Mouse (Mus musculus) hindbrain, embryonic 13.5 days (tissue): ENCODE data around the gene Cadps. TPM values are rescaled to one million over a fixed set of nuclear protein-coding genes. Genes with fewer than 3 reads are reported as not detected.

Source experiments
- ATAC-seq: fragments of 200-750 bp; cut with Nextera tagmentation; 2 replicates; pipeline ENCODE4 v1.8.0; 2017; ENCODE audit warnings: moderate TSS enrichment; ENCODE audit not compliant: low FRiP score
- H3K27ac ChIP-seq: fragments of 300-500 bp; sonication (generic); 2 replicates; pipeline ENCODE4 v1.5.1; 2015; ENCODE audit warnings: inconsistent platforms, mild to moderate bottlenecking, moderate library complexity
- H3K27me3 ChIP-seq: fragments of 300-500 bp; sonication (generic); 2 replicates; pipeline ENCODE4 v1.6.1; 2015; ENCODE audit warnings: mild to moderate bottlenecking, inconsistent platforms
- H3K36me3 ChIP-seq: fragments of 300-500 bp; sonication (generic); 2 replicates; pipeline ENCODE4 v1.6.1; 2015; ENCODE audit warnings: mild to moderate bottlenecking, inconsistent platforms
- H3K4me1 ChIP-seq: fragments of 300-500 bp; sonication (generic); replicated peaks from 2 replicates; pipeline ENCODE4 v1.6.1; 2015; ENCODE audit warnings: inconsistent platforms
- H3K4me2 ChIP-seq: fragments of 300-500 bp; sonication (generic); 2 replicates; pipeline ENCODE4 v1.6.1; 2015; ENCODE audit warnings: inconsistent platforms, mild to moderate bottlenecking, moderate library complexity
- H3K4me3 ChIP-seq: fragments of 300-500 bp; sonication (generic); 2 replicates; pipeline ENCODE4 v1.5.1; 2015; ENCODE audit warnings: mild to moderate bottlenecking, inconsistent platforms
- H3K9ac ChIP-seq: fragments of 300-500 bp; sonication (generic); 2 replicates; pipeline ENCODE4 v1.6.1; 2015; ENCODE audit warnings: mild to moderate bottlenecking, inconsistent platforms
- H3K9me3 ChIP-seq: fragments of 300-500 bp; sonication (generic); 2 replicates; pipeline ENCODE4 v1.6.1; 2016; ENCODE audit warnings: inconsistent platforms
- WGBS: fragments of 180-500 bp; shearing (Covaris S2); methylation state at CpG from one replicate; pipeline ENCODE4 v1.1.7; 2015; 5-methylcytosine and 5-hydroxymethylcytosine counted together
- polyA plus RNA-seq: library from polyadenylated mRNA; unstranded; fragments of >200 nt; fragmentation: Nextera tagmentation; extraction: Ambion mirVana; gene quantifications from 2 replicates; pipeline ENCODE4 v1.2.1, GENCODE M21; 2015

Gene Cadps
- polyA plus RNA-seq, 1 experiment from 2014 or later = 33.9 TPM

DNA sequence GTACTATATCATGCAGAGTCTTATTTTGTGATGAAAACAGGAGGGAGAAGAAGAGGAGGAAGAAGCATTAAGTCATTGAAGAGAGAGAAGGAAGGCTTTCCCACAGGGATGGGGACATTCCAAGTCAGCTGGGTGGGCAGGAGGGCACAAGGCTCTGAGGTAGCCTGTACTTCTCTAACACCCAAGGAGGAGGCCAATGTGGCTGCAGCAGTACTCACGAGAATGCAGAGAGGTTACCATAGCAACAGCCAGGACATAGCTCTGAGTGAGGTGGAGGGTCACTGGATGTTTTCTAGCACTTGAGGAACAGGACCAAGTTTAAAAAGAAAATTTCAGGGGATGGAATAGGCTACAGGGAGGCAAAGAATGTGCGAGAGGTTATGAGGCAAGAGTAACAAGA lies 281.1 kb downstream of the Cadps start:
- Histone ChIP-seq H3K4me3 (no peak overlapping the region), H3K9me3 (no peaks in the 10 kb centered on the region), H3K4me2 (no peak overlapping the region), H3K27me3 (no peaks in the 10 kb centered on the region), H3K4me1 (no peaks in the 10 kb centered on the region), H3K27ac (no peak overlapping the region), H3K9ac (no peak overlapping the region), H3K36me3 (peaks cover 35% of the 10 kb centered on the region)
- WGBS = 43% methylated on average over 2 of the region's 2 CpGs
- ATAC-seq = no peak

DNA sequence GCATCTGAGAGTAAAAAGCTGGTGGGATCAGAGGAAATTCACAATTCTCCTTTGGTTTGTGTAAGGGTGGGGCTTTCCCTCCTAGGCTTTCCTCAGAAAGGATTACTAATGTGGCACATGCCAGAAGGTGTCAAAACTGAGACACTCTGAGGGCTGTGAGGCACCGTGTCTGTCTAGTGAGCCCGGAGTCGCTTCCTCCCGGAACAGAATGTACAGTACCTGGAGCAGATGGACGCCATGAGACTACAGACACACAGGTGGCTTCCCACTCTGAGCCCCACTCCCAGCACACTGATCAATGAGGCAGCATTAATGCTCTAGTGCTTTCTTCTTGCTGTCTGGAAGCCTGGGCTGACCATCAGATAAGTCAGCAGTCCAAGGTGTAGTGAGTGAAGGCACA lies 283.8 kb downstream of the Cadps start:
- no peaks in the 10 kb centered on the region for H3K4me1 ChIP-seq
- no peak overlapping the region for H3K4me2 ChIP-seq
- H3K27ac ChIP-seq = no peak overlapping the region
- ATAC-seq = no peak
- H3K27me3 ChIP-seq = no peaks in the 10 kb centered on the region
- no peak overlapping the region for H3K9ac ChIP-seq
- H3K9me3 ChIP-seq = no peaks in the 10 kb centered on the region
- WGBS = 92% methylated on average over 5 of the region's 5 CpGs
- no peak overlapping the region for H3K4me3 ChIP-seq
- peaks cover 28% of the 10 kb centered on the region for H3K36me3 ChIP-seq

GRCm38 (mm10) chr14:12531101-12531500 lies 291.8 kb downstream of the Cadps start:
- no peak for ATAC-seq
- H3K27me3 ChIP-seq = no peaks in the 10 kb centered on the region
- no peak overlapping the region for H3K9ac ChIP-seq
- 24% methylated on average over 1 of the region's 1 CpGs for WGBS
- no peak overlapping the region for H3K4me2 ChIP-seq
- no peak overlapping the region for H3K4me3 ChIP-seq
- no peak overlapping the region for H3K27ac ChIP-seq
- no peaks in the 10 kb centered on the region for H3K9me3 ChIP-seq
- peaks cover 34% of the 10 kb centered on the region for H3K36me3 ChIP-seq
- no peaks in the 10 kb centered on the region; the same call in 1 of the 2 replicates for H3K4me1 ChIP-seq

DNA sequence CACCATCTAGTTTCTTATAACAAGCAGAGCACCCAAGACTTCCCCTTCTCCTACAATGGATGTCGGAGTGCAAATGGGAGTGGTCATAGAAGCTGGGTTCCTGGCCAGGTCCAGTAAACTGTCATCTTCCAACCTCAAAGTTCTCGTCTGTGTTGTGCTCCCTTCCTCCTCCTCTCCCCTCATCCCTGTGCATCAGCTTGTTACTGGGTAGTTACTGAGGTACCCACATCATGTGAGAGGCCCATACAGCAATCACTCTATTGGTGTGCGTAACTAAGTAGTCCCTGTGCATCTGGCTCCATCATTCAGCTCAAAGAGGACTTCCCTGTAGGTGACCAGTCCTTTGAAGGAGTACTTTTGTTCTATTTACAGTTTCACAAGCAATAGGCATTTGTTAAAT lies 292.3 kb downstream of the Cadps start:
- Histone ChIP-seq H3K27me3 (no peaks in the 10 kb centered on the region), H3K36me3 (peaks cover 30% of the 10 kb centered on the region), H3K4me2 (no peak overlapping the region), H3K9me3 (no peaks in the 10 kb centered on the region), H3K4me3 (no peak overlapping the region), H3K27ac (no peak overlapping the region), H3K4me1 (no peaks in the 10 kb centered on the region; the same call in 1 of the 2 replicates), H3K9ac (no peak overlapping the region)
- no peak for ATAC-seq
- whole genome bisulfite sequencing = 67% methylated on average over 3 of the region's 3 CpGs

DNA sequence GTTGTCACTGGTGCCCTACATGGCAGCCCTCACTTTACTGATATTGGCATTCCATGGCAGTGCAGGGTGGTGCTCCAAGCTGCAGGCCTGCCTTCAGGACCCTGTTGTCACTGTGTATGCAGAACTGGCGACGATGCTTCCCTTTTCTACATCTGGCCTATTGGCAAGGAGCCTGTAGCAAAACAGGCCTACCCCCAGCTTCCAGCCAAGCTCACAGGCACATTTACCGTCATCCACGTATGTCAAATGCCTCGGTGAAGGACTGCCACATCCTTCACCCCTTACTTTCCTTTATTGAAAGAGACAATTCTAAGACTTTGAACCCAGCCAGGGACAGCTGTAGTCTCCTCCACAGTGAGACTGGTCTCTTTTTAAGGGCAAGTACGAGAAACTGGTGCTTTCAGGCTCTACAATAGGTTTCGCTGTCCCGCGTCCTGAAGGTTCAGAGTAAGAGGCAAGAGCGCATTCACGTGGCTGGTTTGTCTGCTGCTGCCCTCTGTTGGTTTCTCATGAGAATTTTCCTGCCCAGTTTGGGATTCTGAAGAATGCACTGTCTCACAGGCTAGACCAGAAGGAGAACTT lies 292.8 kb downstream of the Cadps start:
- 10% methylated on average over 11 of the region's 11 CpGs for WGBS
- ATAC-seq = peak; percentile 62
- Histone ChIP-seq H3K9me3 (no peaks in the 10 kb centered on the region), H3K36me3 (peaks cover 26% of the 10 kb centered on the region), H3K27me3 (no peaks in the 10 kb centered on the region), H3K4me3 (no peak overlapping the region), H3K27ac (no peak overlapping the region), H3K4me2 (peak overlapping the region; percentile 42), H3K9ac (peak overlapping the region; percentile 51), H3K4me1 (no peaks in the 10 kb centered on the region; the same call in 1 of the 2 replicates)

- 84% methylated on average over 5 of the region's 5 CpGs for WGBS
- no peak for ATAC-seq
- Histone ChIP-seq H3K9ac (no peak overlapping the region), H3K27ac (no peak overlapping the region), H3K4me1 (no peaks in the 10 kb centered on the region; the same call in 1 of the 2 replicates), H3K4me3 (no peak overlapping the region), H3K36me3 (peaks cover 39% of the 10 kb centered on the region), H3K4me2 (no peak overlapping the region), H3K27me3 (no peaks in the 10 kb centered on the region), H3K9me3 (no peaks in the 10 kb centered on the region)
These were observed 295.6 kb downstream of the Cadps start for GRCm38 (mm10) chr14:12527296-12527695.

DNA sequence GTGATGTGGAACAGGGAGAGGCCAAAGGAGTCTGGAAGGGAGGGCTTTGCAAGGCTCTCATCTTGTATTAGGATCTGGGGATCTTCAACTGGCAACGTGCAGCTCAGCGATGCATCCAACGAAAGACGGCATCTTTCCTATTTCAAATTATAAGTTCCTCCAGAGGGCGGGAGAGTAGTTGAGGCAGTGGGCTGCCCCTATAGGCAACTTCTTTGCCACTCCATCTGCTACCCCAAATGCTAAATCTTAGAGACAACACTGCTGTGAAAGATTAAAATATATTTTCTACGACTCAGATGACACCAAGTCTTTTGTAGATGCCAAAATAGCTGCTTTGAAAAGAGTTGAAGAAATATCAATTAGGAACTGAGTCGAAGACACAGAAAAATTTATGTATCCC lies 315.9 kb downstream of the Cadps start:
- H3K4me3 ChIP-seq = no peak overlapping the region
- no peak overlapping the region for H3K27ac ChIP-seq
- no peak overlapping the region for H3K4me2 ChIP-seq
- H3K4me1 ChIP-seq = no peaks in the 10 kb centered on the region
- 89% methylated on average over 7 of the region's 7 CpGs for WGBS
- no peak for ATAC-seq
- no peaks in the 10 kb centered on the region for H3K27me3 ChIP-seq
- no peaks in the 10 kb centered on the region for H3K9me3 ChIP-seq
- H3K9ac ChIP-seq = no peak overlapping the region
- H3K36me3 ChIP-seq = peaks cover 18% of the 10 kb centered on the region

DNA sequence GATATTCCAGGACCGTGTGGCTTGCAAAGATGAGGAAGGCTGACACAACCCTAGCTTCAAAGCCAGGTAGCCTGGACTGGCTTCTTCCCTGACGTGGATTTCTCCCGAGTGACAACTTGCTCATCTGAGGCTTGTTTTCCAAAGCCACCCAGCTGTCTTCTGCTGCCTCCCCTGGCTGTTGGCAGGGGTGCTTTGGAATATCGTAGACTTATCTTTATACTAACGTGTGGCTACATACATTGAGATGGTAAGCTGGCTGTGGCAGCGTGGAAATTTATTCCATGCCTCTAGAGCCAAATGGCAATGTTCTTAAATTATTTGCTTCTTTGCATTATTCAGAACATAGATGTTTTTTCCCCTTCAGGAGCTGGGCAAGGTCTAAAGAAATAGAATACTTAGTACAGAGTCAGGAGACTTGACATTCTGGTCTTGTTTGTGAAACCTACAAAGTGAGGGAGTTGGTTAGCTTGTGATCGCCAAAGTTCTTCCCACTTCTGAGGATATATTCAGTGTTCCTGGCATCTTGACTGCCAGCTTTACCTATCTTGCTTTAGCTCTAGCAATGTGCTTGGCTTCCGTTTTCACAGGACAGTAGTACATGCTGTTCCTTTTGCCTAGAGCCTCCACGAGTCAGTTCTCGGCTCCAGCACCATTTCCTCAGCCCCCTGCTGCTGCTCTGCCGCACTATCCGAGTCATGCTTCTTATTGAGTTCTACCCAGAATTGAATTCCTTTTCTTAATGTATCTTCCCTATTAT lies 318.5 kb downstream of the Cadps start:
- Histone ChIP-seq H3K27ac (no peak overlapping the region), H3K9ac (no peak overlapping the region), H3K4me3 (no peak overlapping the region), H3K4me2 (no peak overlapping the region), H3K4me1 (no peaks in the 10 kb centered on the region), H3K9me3 (no peaks in the 10 kb centered on the region), H3K36me3 (peaks cover 23% of the 10 kb centered on the region), H3K27me3 (no peaks in the 10 kb centered on the region)
- no peak for ATAC-seq
- WGBS = 83% methylated on average over 12 of the region's 12 CpGs

DNA sequence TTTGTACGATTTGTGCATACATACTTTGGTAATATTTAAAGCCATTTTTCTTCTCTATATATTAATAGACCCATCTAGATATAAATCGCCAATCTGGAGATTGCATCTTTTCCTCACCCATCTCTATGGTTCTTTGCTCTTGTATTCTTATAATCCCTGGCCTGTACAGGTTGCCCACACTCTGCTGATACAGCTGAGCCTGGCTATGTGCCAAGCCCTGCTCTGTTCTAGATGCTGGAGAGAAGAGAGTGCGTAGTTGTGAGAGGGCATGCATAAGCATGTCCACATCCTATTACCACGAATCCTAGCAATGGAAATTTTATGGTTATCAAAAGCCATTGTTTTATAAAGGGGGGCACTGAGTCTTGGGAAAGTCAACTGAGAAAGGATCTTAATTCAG lies 360.7 kb downstream of the Cadps start:
- Histone ChIP-seq H3K9ac (no peak overlapping the region), H3K4me1 (peaks cover 4% of the 10 kb centered on the region), H3K36me3 (peaks cover 6% of the 10 kb centered on the region; the same call in 1 of the 2 replicates), H3K4me3 (no peak overlapping the region), H3K9me3 (no peaks in the 10 kb centered on the region), H3K4me2 (no peak overlapping the region), H3K27ac (no peak overlapping the region), H3K27me3 (no peaks in the 10 kb centered on the region)
- no peak for ATAC-seq
- WGBS = 84% methylated on average over 4 of the region's 4 CpGs

- Histone ChIP-seq H3K4me2 (no peak overlapping the region), H3K4me1 (peaks cover 4% of the 10 kb centered on the region), H3K36me3 (no peaks in the 10 kb centered on the region), H3K27ac (no peak overlapping the region), H3K9ac (no peak overlapping the region), H3K27me3 (no peaks in the 10 kb centered on the region), H3K4me3 (no peak overlapping the region), H3K9me3 (no peaks in the 10 kb centered on the region)
- ATAC-seq = 0 out of 2 replicates have a peak, but pooled peaks have one; percentile 43
- WGBS = 48% methylated on average over 7 of the region's 7 CpGs
These were observed 363.2 kb downstream of the Cadps start for GRCm38 (mm10) chr14:12459700-12460099.

GRCm38 (mm10) chr14:12455064-12455591 lies 367.8 kb downstream of the Cadps start:
- 60% methylated on average over 8 of the region's 8 CpGs for WGBS

DNA sequence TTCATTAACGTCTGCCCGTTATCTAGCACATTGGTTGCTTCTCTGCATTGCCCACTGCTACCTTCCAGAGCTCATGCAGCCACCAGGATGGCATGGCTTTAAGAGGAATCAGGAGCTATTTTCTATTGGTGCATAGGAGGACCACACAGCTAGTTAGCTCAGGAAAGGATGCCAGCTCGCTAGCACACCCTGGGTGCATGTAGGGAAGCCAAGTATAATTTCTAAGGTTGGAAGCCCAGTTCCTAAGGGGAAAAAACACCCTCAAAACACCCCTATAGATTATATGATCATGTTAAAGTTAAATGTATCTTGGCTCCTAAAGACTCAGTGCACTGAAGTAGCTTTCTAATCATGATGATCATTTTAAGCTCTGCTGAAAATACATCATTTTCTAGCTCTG lies 372.1 kb downstream of the Cadps start:
- H3K36me3 ChIP-seq = peaks cover 32% of the 10 kb centered on the region
- 74% methylated on average over 3 of the region's 3 CpGs for WGBS
- no peak for ATAC-seq
- H3K4me3 ChIP-seq = no peak overlapping the region
- no peak overlapping the region for H3K9ac ChIP-seq
- no peaks in the 10 kb centered on the region for H3K4me1 ChIP-seq
- no peak overlapping the region for H3K4me2 ChIP-seq
- no peaks in the 10 kb centered on the region for H3K9me3 ChIP-seq
- no peaks in the 10 kb centered on the region for H3K27me3 ChIP-seq
- no peak overlapping the region for H3K27ac ChIP-seq

More at GRCm38 (mm10) chr14:12455064-12455591, 367.8 kb downstream of the Cadps start:
- Histone ChIP-seq H3K9me3 (no peaks in the 10 kb centered on the region), H3K27me3 (no peaks in the 10 kb centered on the region), H3K4me3 (no peak overlapping the region), H3K9ac (no peak overlapping the region), H3K4me1 (peaks cover 4% of the 10 kb centered on the region), H3K27ac (no peak overlapping the region), H3K36me3 (peaks cover 23% of the 10 kb centered on the region), H3K4me2 (no peak overlapping the region)
- ATAC-seq = no peak

- 96% methylated on average over 6 of the region's 6 CpGs for WGBS
- no peak overlapping the region for H3K4me3 ChIP-seq
These were observed 374.0 kb downstream of the Cadps start for GRCm38 (mm10) chr14:12448883-12449282.

More at GRCm38 (mm10) chr14:12448883-12449282, 374.0 kb downstream of the Cadps start:
- Histone ChIP-seq H3K27ac (no peak overlapping the region), H3K27me3 (no peaks in the 10 kb centered on the region), H3K9ac (no peak overlapping the region), H3K36me3 (peaks cover 30% of the 10 kb centered on the region), H3K9me3 (no peaks in the 10 kb centered on the region), H3K4me2 (no peak overlapping the region), H3K4me1 (no peaks in the 10 kb centered on the region)
- ATAC-seq = no peak
